Mouse (Mus musculus) liver, postnatal 0 days (tissue): Measurements from ENCODE around the gene Slco1b2.

ENCODE experiments used
- CTCF ChIP-seq: sonication (generic); IDR thresholded peaks from 2 replicates; pipeline ENCODE4 v1.5.1; 2016; ENCODE audit warnings: antibody characterized with exemption, low read depth
- EP300 ChIP-seq: IDR thresholded peaks from 2 replicates; pipeline ENCODE4 v1.6.1; 2016; ENCODE audit warnings: antibody characterized with exemption, low read depth, mild to moderate bottlenecking

DNA sequence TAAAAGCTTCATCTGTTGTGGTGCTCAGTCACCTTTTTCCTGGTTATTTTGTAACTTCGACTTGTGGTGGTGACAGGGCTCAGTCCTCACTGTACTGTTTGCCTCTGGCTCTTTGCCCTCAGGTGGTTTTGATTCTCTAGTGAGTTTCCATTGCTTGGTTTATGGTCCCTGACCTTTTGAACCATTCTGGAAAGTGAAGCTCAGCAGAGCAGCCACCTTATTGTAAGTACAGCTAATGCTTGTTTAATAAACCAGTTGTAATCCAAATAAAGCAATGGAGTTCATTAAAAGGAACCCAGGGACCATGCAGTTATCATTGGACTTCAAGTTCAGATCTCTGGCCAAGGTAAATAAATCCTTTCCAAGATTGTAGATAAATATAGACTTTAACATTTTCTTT lies 11.3 kb downstream of the Slco1b2 start:
- TF ChIP-seq CTCF = no peak
- no peak for TF ChIP-seq EP300
